Mouse (Mus musculus) liver, postnatal 0 days (tissue): ENCODE data around the gene Plcb2. TPM values are rescaled to one million over a fixed set of nuclear protein-coding genes. Genes with fewer than 3 reads are reported as not detected.

Experiments used
- ATAC-seq: fragments of 200-750 bp; cut with Nextera tagmentation; 2 replicates; pipeline ENCODE4 v1.8.0; 2017; ENCODE audit warnings: mild to moderate bottlenecking, moderate library complexity
- DNase-seq: peaks from one replicate; pipeline ENCODE4 v3.0.0-alpha.2; 2016
- H3K27ac ChIP-seq: fragments of 300-500 bp; sonication (generic); 2 replicates; pipeline ENCODE4 v1.5.1; 2014; ENCODE audit warnings: antibody characterized with exemption, moderate library complexity, mild to moderate bottlenecking, low read depth
- H3K27me3 ChIP-seq: fragments of 300-500 bp; sonication (generic); 2 replicates; pipeline ENCODE4 v1.6.1; 2014; ENCODE audit warnings: low read length, control low read depth, mixed read lengths; ENCODE audit not compliant: insufficient read depth
- H3K36me3 ChIP-seq: fragments of 300-500 bp; sonication (generic); replicated peaks from 2 replicates; pipeline ENCODE4 v1.6.1; 2014; ENCODE audit warnings: mild to moderate bottlenecking, control low read depth, low read length, moderate library complexity, mixed read lengths; ENCODE audit not compliant: insufficient read depth
- H3K4me1 ChIP-seq: fragments of 300-500 bp; sonication (generic); 2 replicates; pipeline ENCODE4 v1.6.1; 2014; ENCODE audit warnings: antibody characterized with exemption, mild to moderate bottlenecking, control low read depth; ENCODE audit not compliant: insufficient read depth
- H3K4me2 ChIP-seq: fragments of 300-500 bp; sonication (generic); 2 replicates; pipeline ENCODE4 v1.6.1; 2014; ENCODE audit warnings: low read depth, mild to moderate bottlenecking, low read length, moderate library complexity, mixed read lengths
- H3K4me3 ChIP-seq: fragments of 300-500 bp; sonication (generic); 2 replicates; pipeline ENCODE4 v1.5.1; 2014; ENCODE audit warnings: low read depth, low read length
- H3K9ac ChIP-seq: fragments of 300-500 bp; sonication (generic); replicated peaks from 2 replicates; pipeline ENCODE4 v1.6.1; 2014; ENCODE audit warnings: mild to moderate bottlenecking, moderate library complexity
- H3K9me3 ChIP-seq: fragments of 300-500 bp; sonication (generic); 2 replicates; pipeline ENCODE4 v1.6.1; 2016; ENCODE audit warnings: mild to moderate bottlenecking, control low read depth, low read length, mixed read lengths
- CTCF ChIP-seq: sonication (generic); IDR thresholded peaks from 2 replicates; pipeline ENCODE4 v1.5.1; 2016; ENCODE audit warnings: antibody characterized with exemption, low read depth
- EP300 ChIP-seq: IDR thresholded peaks from 2 replicates; pipeline ENCODE4 v1.6.1; 2016; ENCODE audit warnings: antibody characterized with exemption, low read depth, mild to moderate bottlenecking
- WGBS: fragments of 180-500 bp; shearing (Covaris S2); extraction: QIAGEN DNeasy Blood & Tissue Kit; methylation state at CpG from one replicate; pipeline ENCODE4 v1.1.7; 2014; ENCODE audit not compliant: insufficient replicate concordance; 5-methylcytosine and 5-hydroxymethylcytosine counted together
- polyA plus RNA-seq: library from polyadenylated mRNA; unstranded; fragments of >200 nt; fragmentation: Nextera tagmentation; extraction: Ambion mirVana; gene quantifications from 2 replicates; pipeline ENCODE4 v1.2.1, GENCODE M21; 2015

The Plcb2 gene
- polyA plus RNA-seq, 1 experiment from 2014 or later = 1.9 TPM

DNA sequence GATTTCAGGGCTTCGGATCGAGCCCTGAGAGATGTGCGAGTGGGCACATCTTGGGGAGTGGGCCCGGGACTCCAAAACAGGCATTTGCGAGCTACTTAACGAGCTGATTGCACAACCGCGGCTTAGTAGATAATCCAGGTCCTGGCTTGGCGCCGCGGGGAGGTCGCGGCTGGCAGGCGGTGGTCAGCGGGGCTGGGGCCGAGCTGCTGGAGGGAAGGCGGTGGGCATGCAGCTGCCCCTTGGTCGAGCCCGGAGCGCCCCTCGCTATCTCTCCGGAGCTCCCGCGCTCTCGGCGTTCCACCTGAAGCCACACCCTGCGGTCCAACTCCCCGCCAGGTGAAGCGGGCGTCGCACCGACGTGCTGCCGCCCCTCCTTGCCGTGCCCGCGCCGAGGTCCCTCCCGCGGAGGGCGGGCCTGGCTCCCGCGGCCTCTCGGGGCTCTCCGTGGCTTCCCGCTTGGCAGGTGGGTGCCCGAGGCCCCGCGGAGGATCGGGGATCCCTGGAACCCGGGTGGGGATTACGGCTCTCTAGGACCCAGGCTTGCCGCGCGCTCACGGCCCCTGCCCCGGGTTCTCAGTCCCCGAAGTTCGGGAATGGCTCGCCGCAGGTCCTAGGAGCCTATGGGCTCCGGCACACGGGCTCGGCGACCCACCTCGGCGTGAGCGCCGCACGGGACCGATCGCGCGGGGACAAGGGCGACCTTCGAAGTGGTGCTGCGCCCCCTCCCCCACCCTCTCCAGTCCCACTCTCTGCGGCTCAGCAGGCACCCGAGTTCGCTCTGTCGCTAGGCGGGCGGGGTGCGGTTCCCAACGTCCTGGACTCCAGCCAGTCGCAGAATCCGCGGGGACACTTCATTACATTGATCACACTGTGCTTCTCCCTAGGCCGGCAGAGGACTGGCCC lies 51.1 kb downstream of the Plcb2 start:
- DNase-seq (peak; percentile 46), ATAC-seq (peak; percentile 57)
- Histone ChIP-seq H3K4me2 (peak overlapping the region; percentile 90), H3K4me1 (peaks cover 13% of the 10 kb centered on the region), H3K9ac (peak overlapping the region; percentile 57), H3K27ac (no peak overlapping the region), H3K4me3 (peak overlapping the region; percentile 56), H3K36me3 (no peaks in the 10 kb centered on the region), H3K9me3 (no peaks in the 10 kb centered on the region), H3K27me3 (peaks cover 52% of the 10 kb centered on the region)
- TF ChIP-seq CTCF (no peak), EP300 (no peak)
- WGBS = 2% methylated on average over 80 of the region's 89 CpGs

DNA sequence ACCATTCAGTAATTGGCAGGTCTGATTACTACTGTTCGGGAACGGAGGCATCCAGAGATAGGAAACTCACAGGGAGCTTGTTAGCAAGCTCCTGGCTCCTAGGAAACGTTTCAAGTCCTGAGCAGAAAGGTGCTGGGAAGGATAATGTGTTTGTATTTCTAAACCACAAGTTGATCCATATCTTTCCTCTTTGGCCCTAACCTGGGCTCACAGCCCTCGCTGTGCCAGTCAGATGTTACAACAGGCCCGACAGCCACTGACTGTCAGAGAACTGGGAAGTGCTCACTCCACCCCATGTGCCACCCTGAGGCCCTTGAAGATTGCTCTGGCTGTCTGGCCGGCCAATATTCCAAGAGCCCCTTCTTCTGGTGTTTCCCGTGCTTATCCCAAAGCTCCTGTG lies 53.7 kb downstream of the Plcb2 start:
- Histone ChIP-seq H3K27me3 (peaks cover 52% of the 10 kb centered on the region), H3K4me3 (no peak overlapping the region), H3K4me1 (peaks cover 13% of the 10 kb centered on the region), H3K9ac (no peak overlapping the region), H3K9me3 (no peaks in the 10 kb centered on the region), H3K36me3 (no peaks in the 10 kb centered on the region), H3K27ac (no peak overlapping the region), H3K4me2 (no peak overlapping the region)
- ATAC-seq (no peak), DNase-seq (no peak)
- WGBS = 26% methylated on average over 7 of the region's 7 CpGs
- TF ChIP-seq CTCF (no peak), EP300 (no peak)

DNA sequence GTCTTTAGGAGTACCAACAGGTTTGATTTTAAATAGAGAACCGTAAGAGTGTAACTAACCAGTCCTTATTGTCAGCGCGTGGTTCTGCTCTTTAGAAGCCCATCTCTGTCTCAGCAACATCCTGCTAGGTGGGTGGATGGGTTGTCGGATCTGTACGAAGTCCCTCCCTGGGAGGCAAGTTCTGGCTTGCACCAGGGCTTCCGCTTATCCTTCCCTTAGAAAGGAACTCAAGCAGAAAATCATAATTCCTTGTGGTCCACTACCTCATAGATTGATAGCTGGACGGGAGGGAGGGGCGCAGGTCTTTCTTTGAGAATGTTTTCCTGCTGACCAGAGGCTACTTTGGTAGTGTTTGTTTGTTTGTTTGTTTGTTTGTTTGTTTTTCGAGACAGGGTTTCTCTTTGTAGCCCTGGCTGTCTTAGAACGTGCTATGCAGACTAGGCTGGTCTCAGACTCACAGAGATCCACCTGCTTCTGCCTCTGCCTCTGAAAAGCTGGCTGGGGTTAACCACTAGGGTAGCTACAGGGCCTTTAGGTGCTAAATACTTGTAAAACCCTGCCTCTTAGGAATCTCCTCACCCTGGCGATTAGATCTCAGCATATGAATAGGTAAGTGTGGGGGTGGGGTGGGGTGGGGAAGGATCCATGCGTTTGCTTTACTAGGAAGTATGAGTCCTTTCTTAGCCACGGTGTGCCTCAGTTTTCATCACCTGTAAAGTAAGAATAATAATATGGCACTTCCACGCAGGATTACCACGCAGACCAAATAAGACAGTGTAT lies 54.4 kb downstream of the Plcb2 start:
- no peaks in the 10 kb centered on the region for H3K36me3 ChIP-seq
- H3K4me3 ChIP-seq = no peak overlapping the region
- WGBS = 42% methylated on average over 15 of the region's 15 CpGs
- no peak overlapping the region for H3K9ac ChIP-seq
- ATAC-seq (no peak), DNase-seq (no peak)
- H3K27me3 ChIP-seq = peaks cover 50% of the 10 kb centered on the region
- H3K27ac ChIP-seq = no peak overlapping the region
- no peak overlapping the region for H3K4me2 ChIP-seq
- no peaks in the 10 kb centered on the region for H3K9me3 ChIP-seq
- TF ChIP-seq CTCF (no peak), EP300 (no peak)
- peaks cover 13% of the 10 kb centered on the region for H3K4me1 ChIP-seq

DNA sequence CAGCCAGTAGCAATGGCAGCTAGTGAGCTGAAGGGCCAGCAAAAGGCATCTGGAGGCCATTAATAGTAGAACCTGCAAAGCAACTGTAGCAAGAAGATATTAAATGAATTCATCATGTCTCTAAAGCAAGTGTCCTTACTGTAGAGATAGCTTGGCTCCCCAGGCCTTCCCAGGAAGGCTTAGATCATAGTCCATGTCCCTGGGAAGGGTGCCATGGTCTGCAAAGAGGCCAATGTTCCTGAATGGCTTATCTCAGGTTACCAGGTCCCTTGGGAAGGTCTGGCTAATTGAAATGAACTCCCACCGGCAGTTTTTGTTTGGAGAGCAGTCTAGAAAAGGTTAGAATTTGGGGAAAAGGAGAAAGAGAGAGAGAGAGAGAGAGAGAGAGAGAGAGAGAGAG lies 56.5 kb downstream of the Plcb2 start:
- no peaks in the 10 kb centered on the region for H3K9me3 ChIP-seq
- TF ChIP-seq CTCF (no peak), EP300 (no peak)
- no peak overlapping the region for H3K4me2 ChIP-seq
- H3K36me3 ChIP-seq = no peaks in the 10 kb centered on the region
- no peak overlapping the region for H3K27ac ChIP-seq
- H3K4me3 ChIP-seq = no peak overlapping the region
- no peak for DNase-seq
- no peak overlapping the region for H3K9ac ChIP-seq
- no peak for ATAC-seq
- H3K27me3 ChIP-seq = peaks cover 30% of the 10 kb centered on the region
- H3K4me1 ChIP-seq = peaks cover 2% of the 10 kb centered on the region; the same call in 1 of the 2 replicates
- 70% methylated on average over 1 of the region's 1 CpGs for WGBS

DNA sequence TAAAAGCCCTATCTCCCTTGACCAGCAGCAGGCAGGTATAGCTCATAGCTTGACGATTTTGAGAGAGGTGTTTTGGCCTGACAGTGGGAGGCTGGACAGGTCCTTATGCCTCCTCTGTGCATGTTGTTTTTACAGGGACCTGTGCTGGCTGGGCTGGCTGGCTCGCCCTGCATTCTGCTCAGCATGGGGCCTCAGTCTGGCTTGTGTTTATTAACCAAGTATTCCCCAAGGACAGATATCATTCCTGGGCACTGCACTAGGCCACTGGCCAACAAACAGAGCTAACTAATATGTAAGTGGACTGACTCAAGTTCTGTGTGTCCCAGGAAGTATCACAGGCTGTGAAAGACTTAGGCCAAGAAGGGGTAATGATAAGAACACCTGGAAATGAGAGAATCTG lies 58.5 kb downstream of the Plcb2 start:
- no peak for DNase-seq
- H3K4me2 ChIP-seq = no peak overlapping the region
- H3K9ac ChIP-seq = no peak overlapping the region
- ATAC-seq = no peak
- WGBS = 54% methylated on average over 2 of the region's 2 CpGs
- TF ChIP-seq EP300 (no peak), CTCF (no peak)
- no peaks in the 10 kb centered on the region for H3K9me3 ChIP-seq
- H3K4me1 ChIP-seq = peaks cover 4% of the 10 kb centered on the region; the same call in 1 of the 2 replicates
- H3K27me3 ChIP-seq = peaks cover 13% of the 10 kb centered on the region; the same call in 1 of the 2 replicates
- no peaks in the 10 kb centered on the region for H3K36me3 ChIP-seq
- no peak overlapping the region for H3K27ac ChIP-seq
- no peak overlapping the region for H3K4me3 ChIP-seq

DNA sequence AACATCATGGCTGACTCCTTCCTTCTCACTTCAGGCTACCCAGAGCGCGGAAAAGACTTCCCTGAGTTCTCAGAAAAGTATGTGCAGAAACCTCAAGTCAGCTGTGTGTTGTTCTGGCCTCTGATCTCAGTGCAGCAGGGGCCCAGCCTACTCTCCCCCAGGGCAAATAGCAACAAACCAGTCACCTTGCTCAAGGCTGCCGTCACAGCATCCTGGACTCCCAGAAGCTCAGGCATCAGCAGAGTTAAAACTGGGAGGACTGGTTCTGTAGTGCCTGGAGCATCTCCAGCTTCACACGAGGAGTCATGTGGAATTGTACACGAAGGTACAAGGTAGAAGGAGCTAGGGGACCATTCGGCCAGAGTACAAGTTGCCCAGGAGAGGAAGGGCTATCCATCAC lies 59.0 kb downstream of the Plcb2 start:
- H3K9ac ChIP-seq = no peak overlapping the region
- H3K4me3 ChIP-seq = no peak overlapping the region
- H3K4me1 ChIP-seq = peaks cover 6% of the 10 kb centered on the region; the same call in 1 of the 2 replicates
- TF ChIP-seq EP300 (no peak), CTCF (no peak)
- H3K27ac ChIP-seq = no peak overlapping the region
- ATAC-seq = no peak
- 73% methylated on average over 6 of the region's 6 CpGs for WGBS
- peaks cover 8% of the 10 kb centered on the region; the same call in 1 of the 2 replicates for H3K27me3 ChIP-seq
- no peaks in the 10 kb centered on the region for H3K36me3 ChIP-seq
- H3K4me2 ChIP-seq = no peak overlapping the region
- no peak for DNase-seq
- H3K9me3 ChIP-seq = no peaks in the 10 kb centered on the region
